In the genomic region with DNA sequence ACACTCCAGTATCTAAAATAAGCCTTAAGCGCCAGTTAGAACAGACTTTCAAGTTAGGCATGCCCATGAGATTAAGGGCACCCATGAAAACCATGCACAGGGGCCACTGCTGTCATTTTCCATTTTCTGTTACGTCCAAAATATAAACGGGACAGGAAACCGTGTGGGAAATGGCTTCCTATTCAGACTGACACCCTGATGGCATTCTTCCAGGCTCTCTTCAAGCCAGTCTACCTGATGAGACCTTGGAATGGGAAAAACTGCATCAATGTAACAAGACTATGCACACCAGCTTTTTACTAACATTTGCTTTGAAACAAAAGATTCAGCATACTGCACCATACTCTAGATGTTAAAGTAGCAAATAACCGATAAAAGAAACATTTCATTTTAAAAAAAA, we compare ENCODE assay signal across 22 mouse cellular contexts.
"Had no signal": no experiment of that assay in that cellular context is flagged by ENCODE, and none has a peak within 500 bp of the region (broad histone marks: within the 10 kb centered on the region; RNA-seq: fewer than 3 reads in every experiment).

No protein-coding gene starts in this region.

- H3K9me3 ChIP-seq: liver, embryonic 13.5 days; liver, embryonic 15.5 days; midbrain, embryonic 10.5 days; midbrain, embryonic 12.5 days; neural tube, embryonic 13.5 days; neural tube, embryonic 15.5 days had no signal

- H3K4me1 ChIP-seq: liver, embryonic 15.5 days; midbrain, embryonic 10.5 days; midbrain, embryonic 12.5 days; neural tube, embryonic 13.5 days; neural tube, embryonic 15.5 days had no signal

- H3K9ac ChIP-seq: liver, embryonic 13.5 days; liver, embryonic 15.5 days; liver, postnatal 0 days; midbrain, embryonic 12.5 days; neural tube, embryonic 13.5 days; neural tube, embryonic 15.5 days had no signal

- H3K4me2 ChIP-seq: liver, embryonic 13.5 days; liver, embryonic 15.5 days; midbrain, embryonic 12.5 days; neural tube, embryonic 13.5 days; neural tube, embryonic 15.5 days had no signal

- H3K27me3 ChIP-seq: liver, embryonic 13.5 days; liver, embryonic 15.5 days; midbrain, embryonic 12.5 days; neural tube, embryonic 13.5 days; neural tube, embryonic 15.5 days had no signal

- H3K4me3 ChIP-seq: liver, embryonic 13.5 days; liver, embryonic 15.5 days; midbrain, embryonic 10.5 days; midbrain, embryonic 12.5 days; myocyte; neural tube, embryonic 13.5 days; neural tube, embryonic 15.5 days had no signal

- H3K27ac ChIP-seq: liver, embryonic 13.5 days; liver, embryonic 15.5 days; macrophage; midbrain, embryonic 10.5 days; midbrain, embryonic 12.5 days; neural tube, embryonic 13.5 days; neural tube, embryonic 15.5 days had no signal

- DNase-seq: liver, embryonic 13.5 days; liver, postnatal 0 days; lung, adult 2 months; lung, postnatal 14 days; lung, postnatal 36 days; midbrain, embryonic 14.5 days; retina, postnatal 1 day; right cerebral cortex, adult 18-20 months; right cerebral cortex, postnatal 25 days; right cerebral cortex, postnatal 4 days; spleen, adult 18-20 months; thymus, adult 18-20 months; thymus, postnatal 14 days; thymus, postnatal 36 days had no signal

- ATAC-seq: liver, postnatal 0 days; midbrain, embryonic 16.5 days had no signal
